Mouse (Mus musculus) forebrain, embryonic 16.5 days (tissue): Measurements from ENCODE around the gene Sh2d7. TPM values are rescaled to one million over a fixed set of nuclear protein-coding genes. Genes with fewer than 3 reads are reported as not detected.

Experiments
- ATAC-seq: fragments of 200-750 bp; cut with Nextera tagmentation; 2 replicates; pipeline ENCODE4 v1.8.0; 2017; ENCODE audit warnings: mild to moderate bottlenecking, moderate library complexity
- H3K27ac ChIP-seq: fragments of 300-500 bp; sonication (generic); 2 replicates; pipeline ENCODE4 v1.5.1; 2014; ENCODE audit warnings: low read length, control low read depth
- H3K27me3 ChIP-seq: fragments of 300-500 bp; sonication (generic); replicated peaks from 2 replicates; pipeline ENCODE4 v1.6.1; 2014; ENCODE audit warnings: low read length; ENCODE audit not compliant: control insufficient read depth, insufficient read depth
- H3K36me3 ChIP-seq: fragments of 300-500 bp; sonication (generic); 2 replicates; pipeline ENCODE4 v1.6.1; 2014; ENCODE audit not compliant: control insufficient read depth, insufficient read depth
- H3K4me1 ChIP-seq: fragments of 300-500 bp; sonication (generic); replicated peaks from 2 replicates; pipeline ENCODE4 v1.6.1; 2014; ENCODE audit warnings: low read length; ENCODE audit not compliant: control insufficient read depth, insufficient read depth
- H3K4me2 ChIP-seq: fragments of 300-500 bp; sonication (generic); 2 replicates; pipeline ENCODE4 v1.6.1; 2014; ENCODE audit warnings: mild to moderate bottlenecking, low read length, control low read depth
- H3K4me3 ChIP-seq: fragments of 300-500 bp; sonication (generic); replicated peaks from 2 replicates; pipeline ENCODE4 v1.5.1; 2014; ENCODE audit warnings: mild to moderate bottlenecking, low read length, control low read depth
- H3K9ac ChIP-seq: fragments of 300-500 bp; sonication (generic); replicated peaks from 2 replicates; pipeline ENCODE4 v1.6.1; 2014; ENCODE audit warnings: low read depth, low read length, control low read depth
- H3K9me3 ChIP-seq: fragments of 300-500 bp; sonication (generic); 2 replicates; pipeline ENCODE4 v1.6.1; 2016; ENCODE audit warnings: low read length; ENCODE audit not compliant: control insufficient read depth
- WGBS: fragments of 180-500 bp; shearing (Covaris S2); extraction: QIAGEN DNeasy Blood & Tissue Kit; methylation state at CpG from one replicate; pipeline ENCODE4 v1.1.7; 2014; 5-methylcytosine and 5-hydroxymethylcytosine counted together
- polyA plus RNA-seq: library from polyadenylated mRNA; unstranded; fragments of >200 nt; fragmentation: Nextera tagmentation; extraction: Ambion mirVana; gene quantifications from 2 replicates; pipeline ENCODE4 v1.2.1, GENCODE M21; 2015

The Sh2d7 gene
- polyA plus RNA-seq, 1 experiment from 2014 or later = 0.16 TPM

- H3K27ac ChIP-seq = peak overlapping the region; percentile 86
- no peak overlapping the region for H3K4me2 ChIP-seq
- ATAC-seq = peak; percentile 81
- H3K9ac ChIP-seq = no peak overlapping the region
- H3K27me3 ChIP-seq = no peaks in the 10 kb centered on the region
- WGBS = 14% methylated on average over 4 of the region's 4 CpGs
- H3K4me1 ChIP-seq = peaks cover 42% of the 10 kb centered on the region
- no peak overlapping the region for H3K4me3 ChIP-seq
- H3K9me3 ChIP-seq = no peaks in the 10 kb centered on the region
- no peaks in the 10 kb centered on the region for H3K36me3 ChIP-seq
Measured at GRCm38 (mm10) chr9:54537030-54537429, 1.8 kb upstream of the Sh2d7 start.

GRCm38 (mm10) chr9:54537480-54537879, 1.3 kb upstream of the Sh2d7 start:
- peaks cover 40% of the 10 kb centered on the region for H3K4me1 ChIP-seq
- no peaks in the 10 kb centered on the region for H3K9me3 ChIP-seq
- WGBS = 55% methylated on average over 3 of the region's 3 CpGs
- no peak overlapping the region for H3K4me3 ChIP-seq
- H3K27ac ChIP-seq = peak overlapping the region; percentile 86
- H3K9ac ChIP-seq = no peak overlapping the region
- no peak overlapping the region for H3K4me2 ChIP-seq
- H3K36me3 ChIP-seq = no peaks in the 10 kb centered on the region
- no peak for ATAC-seq
- no peaks in the 10 kb centered on the region for H3K27me3 ChIP-seq

GRCm38 (mm10) chr9:54538244-54538643, 540 bp upstream of the Sh2d7 start:
- Histone ChIP-seq H3K27me3 (no peaks in the 10 kb centered on the region), H3K27ac (no peak overlapping the region), H3K9me3 (no peaks in the 10 kb centered on the region), H3K4me1 (peaks cover 32% of the 10 kb centered on the region), H3K36me3 (no peaks in the 10 kb centered on the region), H3K4me2 (no peak overlapping the region), H3K9ac (no peak overlapping the region), H3K4me3 (no peak overlapping the region)
- ATAC-seq = no peak
- WGBS = 94% methylated on average over 3 of the region's 3 CpGs

- Histone ChIP-seq H3K27me3 (no peaks in the 10 kb centered on the region), H3K27ac (no peak overlapping the region), H3K9ac (no peak overlapping the region), H3K4me3 (no peak overlapping the region), H3K4me1 (peaks cover 19% of the 10 kb centered on the region), H3K4me2 (no peak overlapping the region), H3K9me3 (no peaks in the 10 kb centered on the region), H3K36me3 (no peaks in the 10 kb centered on the region)
- 66% methylated on average over 5 of the region's 5 CpGs for WGBS
- ATAC-seq = no peak
Measured at GRCm38 (mm10) chr9:54540801-54541200, 2.0 kb downstream of the Sh2d7 start.

- Histone ChIP-seq H3K27me3 (no peaks in the 10 kb centered on the region), H3K4me1 (no peaks in the 10 kb centered on the region), H3K36me3 (no peaks in the 10 kb centered on the region), H3K27ac (no peak overlapping the region), H3K4me2 (no peak overlapping the region), H3K4me3 (no peak overlapping the region), H3K9me3 (no peaks in the 10 kb centered on the region), H3K9ac (no peak overlapping the region)
- WGBS = 90% methylated on average over 9 of the region's 9 CpGs
- ATAC-seq = no peak
Measured at GRCm38 (mm10) chr9:54544212-54544953, 5.6 kb downstream of the Sh2d7 start.

GRCm38 (mm10) chr9:54544954-54545315, 6.2 kb downstream of the Sh2d7 start:
- Histone ChIP-seq H3K4me3 (no peak overlapping the region), H3K4me1 (no peaks in the 10 kb centered on the region), H3K27me3 (no peaks in the 10 kb centered on the region), H3K9ac (no peak overlapping the region), H3K36me3 (no peaks in the 10 kb centered on the region), H3K27ac (no peak overlapping the region), H3K4me2 (no peak overlapping the region), H3K9me3 (no peaks in the 10 kb centered on the region)
- 91% methylated on average over 4 of the region's 4 CpGs for WGBS
- ATAC-seq = no peak

GRCm38 (mm10) chr9:54547536-54547935, 8.8 kb downstream of the Sh2d7 start:
- Histone ChIP-seq H3K9ac (no peak overlapping the region), H3K27ac (no peak overlapping the region), H3K4me3 (no peak overlapping the region), H3K36me3 (no peaks in the 10 kb centered on the region), H3K4me1 (no peaks in the 10 kb centered on the region), H3K9me3 (no peaks in the 10 kb centered on the region), H3K4me2 (no peak overlapping the region), H3K27me3 (no peaks in the 10 kb centered on the region)
- ATAC-seq = no peak
- 12% methylated on average over 5 of the region's 5 CpGs for whole genome bisulfite sequencing

- Histone ChIP-seq H3K4me3 (no peak overlapping the region), H3K4me1 (no peaks in the 10 kb centered on the region), H3K4me2 (no peak overlapping the region), H3K36me3 (no peaks in the 10 kb centered on the region), H3K27me3 (no peaks in the 10 kb centered on the region), H3K9me3 (no peaks in the 10 kb centered on the region), H3K27ac (no peak overlapping the region), H3K9ac (no peak overlapping the region)
- no peak for ATAC-seq
- 87% methylated on average over 6 of the region's 6 CpGs for WGBS
Measured at GRCm38 (mm10) chr9:54549433-54549832, 10.6 kb downstream of the Sh2d7 start.

GRCm38 (mm10) chr9:54552409-54552808, 13.6 kb downstream of the Sh2d7 start:
- Histone ChIP-seq H3K9ac (no peak overlapping the region), H3K9me3 (no peaks in the 10 kb centered on the region), H3K27ac (no peak overlapping the region), H3K4me1 (no peaks in the 10 kb centered on the region), H3K36me3 (no peaks in the 10 kb centered on the region), H3K4me2 (no peak overlapping the region), H3K27me3 (no peaks in the 10 kb centered on the region), H3K4me3 (no peak overlapping the region)
- WGBS = 26% methylated on average over 5 of the region's 5 CpGs
- no peak for ATAC-seq

GRCm38 (mm10) chr9:54555044-54555443, 16.3 kb downstream of the Sh2d7 start:
- ATAC-seq = no peak
- no peak overlapping the region for H3K27ac ChIP-seq
- no peaks in the 10 kb centered on the region for H3K9me3 ChIP-seq
- H3K4me1 ChIP-seq = peaks cover 4% of the 10 kb centered on the region; the same call in 1 of the 2 replicates
- no peak overlapping the region for H3K4me3 ChIP-seq
- WGBS = 80% methylated on average over 2 of the region's 2 CpGs
- no peak overlapping the region for H3K4me2 ChIP-seq
- H3K27me3 ChIP-seq = no peaks in the 10 kb centered on the region
- H3K9ac ChIP-seq = no peak overlapping the region
- no peaks in the 10 kb centered on the region for H3K36me3 ChIP-seq
